Mouse (Mus musculus) E14TG2a.4 (cell line): Measurements from ENCODE around the gene Moxd1.

Experiments
- CTCF ChIP-seq: conservative IDR thresholded peaks from 2 replicates; pipeline ENCODE4 v1.5.1; 2014; ENCODE audit warnings: low read length
- NANOG ChIP-seq: IDR thresholded peaks from 2 replicates; pipeline ENCODE4 v1.6.1; 2014; ENCODE audit warnings: borderline replicate concordance, low read length, mixed read lengths
- POU5F1 ChIP-seq: IDR thresholded peaks from 2 replicates; pipeline ENCODE4 v1.6.1; 2014; ENCODE audit warnings: low read length, borderline replicate concordance

- TF ChIP-seq CTCF (peak; percentile 99), POU5F1 (no peak), NANOG (no peak)
These were observed 74.5 kb downstream of the Moxd1 start for GRCm38 (mm10) chr10:24297792-24298191.
